Mouse (Mus musculus): ENCODE measurements at regions not wholly inside any gene's neighbourhood (a gene's known extent, or its start where the extent isn't known, plus 50 kb on each side); places are given as distances from the start of the nearest gene placed in this dataset.

- DNase-seq (ENCODE audit: low read depth), result no peak
- TF ChIP-seq CTCF (IDR thresholded peaks at IDR 0.05; ENCODE audit: borderline replicate concordance, extremely low read depth, insufficient read depth, insufficient read length) (no peak), POLR2A (IDR thresholded peaks at IDR 0.05; ENCODE audit: borderline replicate concordance, extremely low read depth, insufficient read depth, insufficient read length, poor library complexity, severe bottlenecking) (no peak)
Observed at GRCm38 (mm10) chr5:148641652-148642395, 89.2 kb upstream of the Ubl3 start.

- DNase-seq (ENCODE audit: low read depth), result no peak
- no peak for TF ChIP-seq CTCF (IDR thresholded peaks at IDR 0.05; ENCODE audit: borderline replicate concordance, extremely low read depth, insufficient read depth, insufficient read length)
- TF ChIP-seq POLR2A (IDR thresholded peaks at IDR 0.05; ENCODE audit: borderline replicate concordance, extremely low read depth, insufficient read depth, insufficient read length, poor library complexity, severe bottlenecking), result no peak
Observed at GRCm38 (mm10) chr5:148640523-148640922, 87.9 kb upstream of the Ubl3 start.

GRCm38 (mm10) chr5:148634919-148635356 is 82.3 kb upstream of the Ubl3 start:
- TF ChIP-seq CTCF (IDR thresholded peaks at IDR 0.05; ENCODE audit: borderline replicate concordance, extremely low read depth, insufficient read depth, insufficient read length), result no peak
- no peak for TF ChIP-seq POLR2A (IDR thresholded peaks at IDR 0.05; ENCODE audit: borderline replicate concordance, extremely low read depth, insufficient read depth, insufficient read length, poor library complexity, severe bottlenecking)
- DNase-seq (ENCODE audit: low read depth), result peak; percentile 72

DNA sequence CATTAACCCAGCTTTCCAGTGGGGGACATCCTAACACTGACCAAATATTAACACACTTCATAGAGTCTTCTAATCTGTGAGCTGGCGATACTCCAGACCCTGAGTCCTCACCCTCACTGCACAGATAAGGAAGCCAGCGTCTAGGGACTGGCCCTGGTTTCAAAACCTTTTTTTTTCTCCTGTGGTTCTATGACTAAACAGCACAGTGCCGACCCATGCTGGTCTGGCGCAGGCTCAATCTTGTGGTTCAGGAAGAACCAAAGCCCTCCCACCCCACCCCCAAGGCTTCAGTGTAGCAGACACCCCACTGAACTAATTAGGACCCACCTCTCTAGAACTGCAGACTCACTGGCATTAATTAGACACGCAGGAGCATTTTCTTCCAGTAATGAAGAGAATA is 81.4 kb upstream of the Ubl3 start:
- no peak for TF ChIP-seq CTCF (IDR thresholded peaks at IDR 0.05; ENCODE audit: borderline replicate concordance, extremely low read depth, insufficient read depth, insufficient read length)
- no peak for TF ChIP-seq POLR2A (IDR thresholded peaks at IDR 0.05; ENCODE audit: borderline replicate concordance, extremely low read depth, insufficient read depth, insufficient read length, poor library complexity, severe bottlenecking)
- DNase-seq (ENCODE audit: low read depth), result peak; percentile 79

DNA sequence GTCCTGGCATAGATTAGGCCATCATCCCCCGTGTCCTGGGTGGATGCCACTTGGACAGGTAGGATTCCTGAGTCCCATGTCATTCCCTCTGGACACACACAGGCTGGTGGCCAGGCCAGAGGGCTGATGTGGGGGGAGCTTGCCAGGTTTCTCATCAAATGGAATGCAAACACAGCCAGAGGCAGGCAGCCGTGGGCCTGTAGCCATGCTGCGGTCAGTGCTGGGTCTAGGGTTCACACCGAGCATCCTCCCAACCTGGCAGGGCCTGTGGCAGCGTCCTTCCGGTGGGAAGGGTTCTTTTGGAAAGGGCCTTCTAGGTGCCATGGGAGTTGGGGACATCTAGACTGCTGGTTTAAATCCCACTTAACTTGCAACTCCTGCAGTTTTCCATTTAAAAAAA is 80.7 kb upstream of the Ubl3 start:
- TF ChIP-seq CTCF (IDR thresholded peaks at IDR 0.05; ENCODE audit: borderline replicate concordance, extremely low read depth, insufficient read depth, insufficient read length) (no peak), POLR2A (IDR thresholded peaks at IDR 0.05; ENCODE audit: borderline replicate concordance, extremely low read depth, insufficient read depth, insufficient read length, poor library complexity, severe bottlenecking) (no peak)

GRCm38 (mm10) chr5:148632516-148633170 is 80.1 kb upstream of the Ubl3 start:
- TF ChIP-seq POLR2A (IDR thresholded peaks at IDR 0.05; ENCODE audit: borderline replicate concordance, extremely low read depth, insufficient read depth, insufficient read length, poor library complexity, severe bottlenecking) (no peak), CTCF (IDR thresholded peaks at IDR 0.05; ENCODE audit: borderline replicate concordance, extremely low read depth, insufficient read depth, insufficient read length) (no peak)
- peak; percentile 82 for DNase-seq (ENCODE audit: low read depth)

More for the DNA sequence above, 80.7 kb upstream of the Ubl3 start:
- no peak for DNase-seq (ENCODE audit: low read depth)

- no peak for DNase-seq (ENCODE audit: low read depth)
- TF ChIP-seq POLR2A (IDR thresholded peaks at IDR 0.05; ENCODE audit: borderline replicate concordance, extremely low read depth, insufficient read depth, insufficient read length, poor library complexity, severe bottlenecking) (no peak), CTCF (IDR thresholded peaks at IDR 0.05; ENCODE audit: borderline replicate concordance, extremely low read depth, insufficient read depth, insufficient read length) (no peak)
Observed at GRCm38 (mm10) chr5:148631566-148631965, 79.0 kb upstream of the Ubl3 start.

- TF ChIP-seq CTCF (IDR thresholded peaks at IDR 0.05; ENCODE audit: borderline replicate concordance, extremely low read depth, insufficient read depth, insufficient read length) (no peak), POLR2A (IDR thresholded peaks at IDR 0.05; ENCODE audit: borderline replicate concordance, extremely low read depth, insufficient read depth, insufficient read length, poor library complexity, severe bottlenecking) (no peak)
- no peak for DNase-seq (ENCODE audit: low read depth)
Observed at GRCm38 (mm10) chr5:148626014-148626413, 73.4 kb upstream of the Ubl3 start.

DNA sequence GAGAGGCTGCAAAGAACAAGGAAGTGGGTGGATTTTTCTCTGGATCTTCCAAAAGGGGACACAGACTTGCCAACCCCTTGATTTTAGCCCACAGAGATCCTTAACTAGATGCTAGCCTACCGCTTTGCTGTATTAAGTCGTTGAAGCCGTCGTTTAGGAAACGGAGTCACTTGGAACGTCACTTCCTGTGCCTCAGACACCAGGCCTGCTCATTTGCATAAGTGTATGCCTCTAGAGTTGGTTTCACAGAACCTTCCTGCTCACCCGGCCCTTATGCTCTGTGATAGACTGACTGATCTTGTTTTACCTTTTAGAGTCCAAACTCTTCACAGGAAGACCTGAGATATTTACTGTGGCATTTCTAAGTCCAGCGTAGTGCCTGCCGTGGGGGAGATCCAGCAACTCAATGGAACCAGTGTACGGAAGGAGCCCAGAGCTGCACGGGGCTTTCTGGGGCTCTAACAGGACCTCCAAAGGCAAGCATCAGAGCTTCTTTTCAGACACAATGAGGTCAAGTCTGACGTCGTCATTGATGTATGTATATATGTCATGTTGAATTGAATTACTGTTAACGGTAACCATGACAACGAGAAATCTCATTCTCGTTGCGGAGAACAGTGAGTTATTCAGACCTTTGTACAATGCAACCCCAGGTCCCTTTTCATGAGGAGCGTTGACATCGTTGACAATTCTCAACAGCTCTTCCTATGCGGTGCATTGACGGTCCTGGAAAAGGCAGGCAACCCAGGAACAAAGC is 72.2 kb upstream of the Ubl3 start:
- TF ChIP-seq POLR2A (IDR thresholded peaks at IDR 0.05; ENCODE audit: borderline replicate concordance, extremely low read depth, insufficient read depth, insufficient read length, poor library complexity, severe bottlenecking) (no peak), CTCF (IDR thresholded peaks at IDR 0.05; ENCODE audit: borderline replicate concordance, extremely low read depth, insufficient read depth, insufficient read length) (no peak)
- peak; percentile 89 for DNase-seq (ENCODE audit: low read depth)

- peak; percentile 84 for DNase-seq (ENCODE audit: low read depth)
- TF ChIP-seq POLR2A (IDR thresholded peaks at IDR 0.05; ENCODE audit: borderline replicate concordance, extremely low read depth, insufficient read depth, insufficient read length, poor library complexity, severe bottlenecking), result no peak
- no peak for TF ChIP-seq CTCF (IDR thresholded peaks at IDR 0.05; ENCODE audit: borderline replicate concordance, extremely low read depth, insufficient read depth, insufficient read length)
Observed at GRCm38 (mm10) chr5:148620895-148621786, 68.6 kb upstream of the Ubl3 start.

All from brain, embryonic 14.5 days (tissue).